Mouse (Mus musculus): ENCODE measurements around the gene Pitpnm2. TPM values are rescaled to one million over a fixed set of nuclear protein-coding genes. Genes with fewer than 3 reads are reported as not detected.

The Pitpnm2 gene
- total and polyA plus RNA-seq, 3 experiments: 7.0 to 22.2 TPM; not detected in 1

GRCm38 (mm10) chr5:124189572-124189981 is 60.0 kb downstream of the Pitpnm2 start:
- Histone ChIP-seq H3K79me2 (ENCODE audit: control insufficient read depth, insufficient read depth, low read length, poor library complexity) (no peaks in the 10 kb centered on the region), H3K9me3 (replicated peaks; ENCODE audit: insufficient read depth, low read length) (no peaks in the 10 kb centered on the region), H3K4me1 (ENCODE audit: control insufficient read depth in 1 of 2, insufficient read depth in 2 of 2, low read length in 2 of 2) (no peaks in the 10 kb centered on the region), H3K27ac (ENCODE audit: control insufficient read depth, low read depth, low read length) (no peak overlapping the region), H3K36me3 (ENCODE audit: control insufficient read depth in 1 of 2, insufficient read depth in 2 of 2, low read length in 2 of 2) (no peaks in the 10 kb centered on the region; a peak in 2 of 4 replicates), H3K9ac (ENCODE audit: control insufficient read depth, low read depth, low read length, poor library complexity, severe bottlenecking) (no peak overlapping the region), H3K4me3 (ENCODE audit: control insufficient read depth in 1 of 2, insufficient read depth in 1 of 2, low read depth in 2 of 2, low read length in 2 of 2) (no peak overlapping the region), H3K27me3 (ENCODE audit: control insufficient read depth in 1 of 2, insufficient read depth in 2 of 2, low read length in 2 of 2) (no peaks in the 10 kb centered on the region)
- TF ChIP-seq MAFK (IDR thresholded peaks at IDR 0.05; ENCODE audit: borderline replicate concordance, low read depth, low read length) (no peak), TCF12 (IDR thresholded peaks at IDR 0.05; ENCODE audit: low read depth, low read length) (no peak), ZNF384 (IDR thresholded peaks at IDR 0.05; ENCODE audit: low read depth, low read length) (no peak)
- DNase-seq (ENCODE audit: low read depth, low spot score): peak; percentile 22

GRCm38 (mm10) chr5:124187508-124188311 is 61.9 kb downstream of the Pitpnm2 start:
- Histone ChIP-seq H3K79me2 (ENCODE audit: control insufficient read depth, insufficient read depth, low read length, poor library complexity) (no peaks in the 10 kb centered on the region), H3K27ac (ENCODE audit: control insufficient read depth, low read depth, low read length) (no peak overlapping the region), H3K4me1 (ENCODE audit: control insufficient read depth in 1 of 2, insufficient read depth in 2 of 2, low read length in 2 of 2) (0 out of 4 replicates have a peak, but pooled peaks cover 0 to 2% of the 10 kb centered on the region in 2 experiments), H3K27me3 (ENCODE audit: control insufficient read depth in 1 of 2, insufficient read depth in 2 of 2, low read length in 2 of 2) (no peaks in the 10 kb centered on the region), H3K9me3 (replicated peaks; ENCODE audit: insufficient read depth, low read length) (no peaks in the 10 kb centered on the region), H3K9ac (ENCODE audit: control insufficient read depth, low read depth, low read length, poor library complexity, severe bottlenecking) (no peak overlapping the region), H3K36me3 (ENCODE audit: control insufficient read depth in 1 of 2, insufficient read depth in 2 of 2, low read length in 2 of 2) (no peaks in the 10 kb centered on the region; a peak in 2 of 4 replicates), H3K4me3 (ENCODE audit: control insufficient read depth in 1 of 2, insufficient read depth in 1 of 2, low read depth in 2 of 2, low read length in 2 of 2) (no peak overlapping the region)
- no peak for TF ChIP-seq NRF1 (IDR thresholded peaks at IDR 0.05; ENCODE audit: insufficient read depth, low read depth, low read length, poor library complexity, severe bottlenecking)
- no peak for DNase-seq (ENCODE audit: low read depth, low spot score)

- Histone ChIP-seq H3K36me3 (ENCODE audit: control insufficient read depth in 1 of 2, insufficient read depth in 2 of 2, low read length in 2 of 2) (peaks cover 0 to 5% of the 10 kb centered on the region in 2 experiments; a peak in 3 of 4 replicates), H3K27me3 (ENCODE audit: control insufficient read depth in 1 of 2, insufficient read depth in 2 of 2, low read length in 2 of 2) (no peaks in the 10 kb centered on the region), H3K4me3 (ENCODE audit: control insufficient read depth in 1 of 2, insufficient read depth in 1 of 2, low read depth in 2 of 2, low read length in 2 of 2) (no peak overlapping the region), H3K9ac (ENCODE audit: control insufficient read depth, low read depth, low read length, poor library complexity, severe bottlenecking) (no peak overlapping the region), H3K9me3 (replicated peaks; ENCODE audit: insufficient read depth, low read length) (no peaks in the 10 kb centered on the region), H3K4me1 (ENCODE audit: control insufficient read depth in 1 of 2, insufficient read depth in 2 of 2, low read length in 2 of 2) (peaks cover 0 to 8% of the 10 kb centered on the region in 2 experiments; a peak in 1 of 4 replicates), H3K27ac (ENCODE audit: control insufficient read depth, low read depth, low read length) (no peak overlapping the region), H3K79me2 (ENCODE audit: control insufficient read depth, insufficient read depth, low read length, poor library complexity) (no peaks in the 10 kb centered on the region)
- TF ChIP-seq ZMIZ1 (IDR thresholded peaks at IDR 0.05; ENCODE audit: low read depth, low read length): no peak
- TF ChIP-seq MXI1 (IDR thresholded peaks at IDR 0.05; ENCODE audit: low read depth, low read length): no peak
- no peak for TF ChIP-seq HCFC1 (IDR thresholded peaks at IDR 0.05; ENCODE audit: low read depth, low read length)
- TF ChIP-seq BHLHE40 (IDR thresholded peaks at IDR 0.05; ENCODE audit: borderline replicate concordance, low read depth, low read length): no peak
- no peak for TF ChIP-seq EP300 (IDR thresholded peaks at IDR 0.05; ENCODE audit: low read depth in 1 of 2, low read length in 2 of 2)
- no peak for TF ChIP-seq GATA1 (IDR thresholded peaks at IDR 0.05; ENCODE audit: low read depth, low read length)
- no peak for TF ChIP-seq POLR2AphosphoS5 (IDR thresholded peaks at IDR 0.05; ENCODE audit: borderline replicate concordance, low read depth, low read length)
- no peak for TF ChIP-seq ZC3H11A (IDR thresholded peaks at IDR 0.05; ENCODE audit: low read depth, low read length)
- no peak for TF ChIP-seq MYB (IDR thresholded peaks at IDR 0.05; ENCODE audit: low read depth, low read length)
- no peak for TF ChIP-seq ELF1 (IDR thresholded peaks at IDR 0.05; ENCODE audit: low read depth, low read length)
- no peak for TF ChIP-seq ZKSCAN1 (IDR thresholded peaks at IDR 0.05; ENCODE audit: low read depth, low read length)
- TF ChIP-seq TAL1 (IDR thresholded peaks at IDR 0.05; ENCODE audit: low read length): no peak
- TF ChIP-seq MYC (IDR thresholded peaks at IDR 0.05; ENCODE audit: low read depth, low read length): no peak
- no peak for TF ChIP-seq TCF12 (IDR thresholded peaks at IDR 0.05; ENCODE audit: low read depth, low read length)
- no peak for DNase-seq (ENCODE audit: low read depth, low spot score)
Observed at GRCm38 (mm10) chr5:124186981-124187507, 62.5 kb downstream of the Pitpnm2 start.

Measured in MEL (cell line).